Mouse (Mus musculus): ENCODE results near the gene Zbed5. TPM values are rescaled to one million over a fixed set of nuclear protein-coding genes. Genes with fewer than 3 reads are reported as not detected.
"Not testable (repeated sequence)": the region's sequence is repeated elsewhere in the genome, so short reads cannot be mapped to it uniquely, and the experiment has no call there.

The Zbed5 gene
- polyA plus RNA-seq (2017; shearing (Covaris generic)): 1 to 10 TPM; 1.0 to 3.1 TPM

DNA sequence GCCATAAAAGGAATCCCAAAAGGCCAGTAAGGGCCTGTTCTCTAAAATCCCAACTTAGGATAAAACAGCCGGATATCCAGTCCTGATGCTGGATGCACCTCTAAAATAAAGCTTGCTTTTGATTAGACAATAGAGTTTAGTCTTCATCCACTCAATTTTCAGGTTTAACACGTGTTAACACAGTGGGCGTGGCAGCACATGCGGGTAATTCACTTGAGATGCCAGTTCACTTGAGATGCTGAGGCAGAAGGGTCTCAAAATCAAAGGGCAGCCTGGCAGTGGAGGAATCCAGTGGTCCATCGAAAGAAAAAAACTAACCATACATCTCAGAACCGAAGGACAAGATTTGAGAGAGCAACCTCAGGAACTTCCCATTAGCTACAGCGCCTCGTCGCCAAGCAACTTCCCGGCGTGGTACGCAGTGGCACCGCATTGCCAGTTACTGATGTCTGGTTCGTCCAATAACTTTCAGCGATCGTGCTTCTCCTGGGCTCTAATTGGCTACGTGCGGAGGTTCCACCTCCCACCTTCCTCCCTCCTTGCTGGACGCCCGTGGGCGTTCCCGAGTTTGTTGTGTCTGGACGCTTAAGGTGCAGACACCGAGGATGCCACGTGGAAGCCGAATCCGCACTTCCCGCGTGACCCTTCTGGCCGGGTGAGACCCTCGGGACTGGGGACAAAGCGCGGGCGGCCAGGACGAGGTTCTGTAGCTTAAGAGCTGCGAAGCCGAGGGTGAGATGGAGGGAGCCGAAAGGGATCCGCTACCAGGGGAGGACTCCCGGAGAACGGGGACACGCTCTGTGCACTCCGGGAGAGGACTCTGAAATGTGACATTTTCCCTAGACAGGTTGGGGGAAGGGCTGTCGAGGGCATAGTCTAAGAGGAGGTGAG lies at the start of gene Zbed5:
Gene Zbed5 (plus strand): TSS at position 526 of the 891 bp plus-strand sequence.
- peak; percentile 100 for ATAC-seq

GRCm38 (mm10) chr5:129846752-129847557 lies 48.6 kb upstream of the Zbed5 start, which contains the start of gene Sumf2:
Gene Sumf2 (plus strand): TSS chr5:129846986.
- ATAC-seq: peak; percentile 98

GRCm38 (mm10) chr5:129847558-129847820 lies 48.0 kb upstream of the Zbed5 start:
- no peak for ATAC-seq

- no peak for ATAC-seq
These were observed 40.4 kb upstream of the Zbed5 start for GRCm38 (mm10) chr5:129855163-129855562.

GRCm38 (mm10) chr5:129856414-129856813 lies 39.1 kb upstream of the Zbed5 start:
- no peak for ATAC-seq

GRCm38 (mm10) chr5:129862325-129862724 lies 33.2 kb upstream of the Zbed5 start:
- ATAC-seq: no peak

GRCm38 (mm10) chr5:129864467-129864866 lies 31.1 kb upstream of the Zbed5 start:
- no peak for ATAC-seq

- no peak for ATAC-seq
These were observed 29.7 kb upstream of the Zbed5 start for GRCm38 (mm10) chr5:129865841-129866240.

DNA sequence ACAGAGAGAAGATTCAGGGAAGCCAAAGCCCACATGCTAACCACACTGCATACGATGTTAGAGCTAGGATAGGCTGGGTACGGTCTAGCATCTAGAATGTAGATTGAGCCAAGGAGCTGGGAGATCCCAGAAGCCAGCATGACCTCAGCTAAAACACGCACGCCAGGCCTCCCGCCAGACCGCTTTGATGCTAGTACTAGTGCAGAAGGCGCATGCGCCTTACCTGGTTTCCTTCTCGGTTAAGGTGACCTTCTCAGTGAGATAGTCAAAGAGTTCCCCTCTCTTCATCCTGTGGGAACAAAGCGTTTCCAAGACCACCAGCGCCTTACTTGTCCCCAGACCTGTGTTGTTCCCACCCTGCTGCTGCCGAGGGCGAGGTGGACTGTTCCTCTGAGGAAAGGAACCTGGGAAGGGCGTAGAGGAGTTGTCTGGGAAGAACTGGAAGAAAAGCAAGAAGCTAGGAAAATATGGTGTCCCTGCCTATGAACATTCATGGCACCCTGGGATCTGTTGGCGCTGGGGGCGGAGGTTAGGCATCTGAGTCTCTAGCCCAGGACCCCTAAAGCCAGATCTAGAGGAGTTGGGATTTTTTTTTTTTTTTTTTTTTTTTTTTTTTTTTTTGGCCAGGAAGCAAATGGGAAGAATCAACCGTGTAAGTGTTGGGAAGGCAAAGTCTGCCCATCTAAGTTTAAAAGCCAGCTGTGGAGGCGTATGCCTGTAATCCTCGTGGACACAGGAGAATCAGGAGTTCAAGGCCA lies 26.1 kb upstream of the Zbed5 start:
- ATAC-seq: no peak

DNA sequence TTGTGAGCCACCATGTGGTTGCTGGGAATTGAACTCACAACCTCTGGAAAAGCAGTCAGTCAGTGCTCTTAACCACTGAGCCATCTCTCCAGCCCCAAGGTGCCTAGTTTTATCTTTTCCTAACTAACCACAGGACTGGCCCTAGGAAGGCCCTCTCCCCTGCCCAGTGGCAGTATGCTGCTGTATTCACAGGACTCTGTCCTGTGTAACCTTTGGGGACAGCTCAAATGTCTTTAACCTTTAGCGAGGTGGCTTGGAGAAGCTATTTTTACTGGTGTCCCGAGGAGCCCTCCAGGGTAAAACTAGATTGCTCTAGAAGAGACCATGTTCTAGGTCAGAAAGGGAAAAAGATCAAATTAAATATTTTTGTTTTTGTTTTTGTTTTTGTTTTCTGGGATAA lies 24.3 kb upstream of the Zbed5 start:
- ATAC-seq: no peak

- no peak for ATAC-seq
These were observed 21.6 kb upstream of the Zbed5 start for GRCm38 (mm10) chr5:129873942-129874341.

DNA sequence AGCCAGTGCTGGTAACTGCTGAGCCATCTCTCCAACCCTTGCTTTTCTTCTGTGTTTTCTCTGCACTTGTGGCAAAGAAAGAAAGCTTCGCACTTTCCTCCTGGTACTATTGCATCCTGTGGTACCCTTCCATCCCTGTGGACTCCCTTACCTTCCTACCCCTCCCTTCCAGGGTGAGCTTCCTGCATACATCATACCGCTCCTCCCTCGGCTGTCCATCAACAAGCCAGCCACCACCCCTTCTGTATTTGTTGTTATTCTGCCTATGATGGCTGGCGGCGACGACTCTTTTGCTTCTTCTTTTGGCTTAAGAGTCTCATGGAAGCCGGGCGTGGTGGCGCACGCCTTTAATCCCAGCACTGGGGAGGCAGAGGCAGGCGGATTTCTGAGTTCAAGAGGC lies 20.4 kb upstream of the Zbed5 start:
- no peak for ATAC-seq

DNA sequence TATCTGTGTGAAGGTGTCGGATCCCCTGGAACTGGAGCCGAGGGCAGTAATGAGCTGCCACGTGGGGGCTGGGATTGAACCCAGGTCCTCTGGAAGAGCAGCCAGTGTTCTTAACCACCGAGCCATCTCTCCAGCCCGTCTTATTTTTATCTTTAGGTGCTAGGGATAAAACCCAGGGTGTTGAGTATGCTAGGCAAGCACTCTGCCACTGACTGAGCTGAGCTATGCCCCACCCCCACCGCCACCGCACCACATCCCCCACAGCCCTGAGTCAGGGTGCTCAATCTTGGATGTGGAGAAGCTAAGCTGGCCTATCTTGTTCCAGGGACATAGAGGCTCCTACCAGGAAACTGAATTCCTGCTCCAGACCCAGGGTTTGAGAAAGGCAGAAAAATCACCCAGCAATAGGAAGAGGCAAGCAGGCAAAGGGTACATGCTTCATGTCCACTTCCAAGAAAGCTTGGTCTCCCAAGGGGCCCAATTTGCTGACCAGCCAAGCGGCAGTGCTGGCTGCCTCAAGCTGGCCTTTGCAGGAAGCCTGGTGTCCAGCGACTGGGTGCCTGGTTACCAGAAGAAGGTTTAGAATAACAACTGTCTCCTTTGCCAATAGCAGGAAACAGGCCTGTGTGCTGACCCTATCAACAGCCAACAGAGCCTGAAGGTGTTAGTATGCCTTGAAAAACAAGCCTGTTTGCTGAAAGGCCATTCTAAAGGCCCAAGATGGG lies 17.6 kb upstream of the Zbed5 start:
- ATAC-seq: no peak

DNA sequence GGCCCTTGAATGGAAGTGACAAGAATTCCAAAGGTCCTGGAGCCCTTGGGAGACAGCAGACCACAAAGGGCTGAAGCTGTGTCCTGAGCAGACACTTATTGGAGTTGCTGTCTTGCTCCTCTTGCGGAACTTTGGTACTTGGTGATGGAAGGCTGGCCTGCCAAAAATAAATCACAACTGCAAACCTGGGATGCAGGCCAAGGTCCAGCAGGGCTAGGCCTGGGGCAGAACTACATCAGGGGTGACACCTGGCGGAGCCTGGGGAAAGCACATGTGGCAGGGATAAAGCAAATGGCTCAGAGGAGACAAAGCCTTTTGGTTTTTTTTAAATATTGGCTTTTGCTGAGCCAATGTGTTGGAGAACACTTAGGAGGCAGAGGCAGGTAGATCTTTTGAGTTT lies 16.6 kb upstream of the Zbed5 start:
- no peak for ATAC-seq

GRCm38 (mm10) chr5:129879888-129880287 lies 15.6 kb upstream of the Zbed5 start:
- no peak for ATAC-seq

- no peak for ATAC-seq
These were observed 9.3 kb upstream of the Zbed5 start for GRCm38 (mm10) chr5:129886271-129886670.

- ATAC-seq: peak; percentile 94
These were observed 8.4 kb upstream of the Zbed5 start, which contains the start of gene Chchd2 for GRCm38 (mm10) chr5:129886911-129887636. Gene Chchd2 (minus strand): TSS chr5:129887470.

DNA sequence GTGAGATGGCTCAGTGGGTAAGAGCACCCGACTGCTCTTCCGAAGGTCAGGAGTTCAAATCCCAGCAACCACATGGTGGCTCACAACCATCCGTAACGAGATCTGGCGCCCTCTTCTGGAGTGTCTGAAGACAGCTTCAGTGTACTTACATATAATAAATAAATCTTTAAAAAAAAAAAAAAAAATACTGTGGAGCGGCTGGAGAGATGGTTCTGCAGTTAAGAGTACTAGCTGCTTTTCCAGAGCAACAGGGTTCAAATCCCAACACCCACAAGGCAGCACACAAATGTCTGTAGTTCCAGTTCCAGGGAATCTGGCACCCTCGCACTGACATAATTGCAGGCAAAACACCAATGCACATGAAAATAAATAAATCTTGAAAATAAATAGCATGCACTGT lies 5.1 kb upstream of the Zbed5 start:
- ATAC-seq: not testable (repeated sequence)

DNA sequence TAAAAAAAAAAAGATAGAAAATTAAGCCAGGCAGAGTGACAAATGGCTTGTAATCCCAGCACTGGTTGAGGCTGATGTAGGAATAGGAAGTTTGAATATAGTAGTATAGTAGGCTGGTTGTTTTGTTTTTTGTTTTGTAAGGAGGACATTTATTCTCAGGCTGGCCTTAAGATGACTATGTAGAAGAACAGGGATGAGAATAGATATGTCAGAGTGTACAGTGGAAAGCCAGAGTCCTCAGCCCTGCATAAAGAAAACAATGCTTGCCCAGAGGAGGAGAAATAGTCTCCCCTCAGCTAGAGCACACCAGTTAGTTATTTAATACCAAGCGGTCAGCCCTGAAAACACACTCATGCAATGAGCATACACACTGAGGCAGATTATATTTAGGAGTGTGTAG lies 2.9 kb downstream of the Zbed5 start, which contains the start of gene Phkg1:
Gene Phkg1 (minus strand): TSS at position 101 of the 400 bp plus-strand sequence.
- ATAC-seq: no peak

GRCm38 (mm10) chr5:129907775-129908174 lies 12.3 kb downstream of the Zbed5 start:
- no peak for ATAC-seq

- peak; percentile 82 for ATAC-seq
These were observed 12.9 kb downstream of the Zbed5 start, which contains the start of gene Nupr1l for GRCm38 (mm10) chr5:129908242-129908965. Gene Nupr1l (plus strand): TSS chr5:129908540.

Measured in activated CD4-positive, CD25-positive, alpha-beta regulatory T cell, adult 4 months (primary cell).